Mouse (Mus musculus) kidney, adult 2 months (tissue): ENCODE data around the gene Lrrc23.

Experiments
- CTCF ChIP-seq: fragments of 200-500 bp; conservative IDR thresholded peaks from 2 replicates; pipeline ENCODE4 v1.5.1; 2011; ENCODE audit warnings: low read depth, mild to moderate bottlenecking, control low read depth, low read length, moderate library complexity, mixed read lengths; ENCODE audit not compliant: insufficient read depth, insufficient read length
- POLR2A ChIP-seq: fragments of 200-500 bp; IDR thresholded peaks from one replicate; pipeline ENCODE4 v1.6.1; 2011; ENCODE audit warnings: low read depth, low read length, control low read depth

DNA sequence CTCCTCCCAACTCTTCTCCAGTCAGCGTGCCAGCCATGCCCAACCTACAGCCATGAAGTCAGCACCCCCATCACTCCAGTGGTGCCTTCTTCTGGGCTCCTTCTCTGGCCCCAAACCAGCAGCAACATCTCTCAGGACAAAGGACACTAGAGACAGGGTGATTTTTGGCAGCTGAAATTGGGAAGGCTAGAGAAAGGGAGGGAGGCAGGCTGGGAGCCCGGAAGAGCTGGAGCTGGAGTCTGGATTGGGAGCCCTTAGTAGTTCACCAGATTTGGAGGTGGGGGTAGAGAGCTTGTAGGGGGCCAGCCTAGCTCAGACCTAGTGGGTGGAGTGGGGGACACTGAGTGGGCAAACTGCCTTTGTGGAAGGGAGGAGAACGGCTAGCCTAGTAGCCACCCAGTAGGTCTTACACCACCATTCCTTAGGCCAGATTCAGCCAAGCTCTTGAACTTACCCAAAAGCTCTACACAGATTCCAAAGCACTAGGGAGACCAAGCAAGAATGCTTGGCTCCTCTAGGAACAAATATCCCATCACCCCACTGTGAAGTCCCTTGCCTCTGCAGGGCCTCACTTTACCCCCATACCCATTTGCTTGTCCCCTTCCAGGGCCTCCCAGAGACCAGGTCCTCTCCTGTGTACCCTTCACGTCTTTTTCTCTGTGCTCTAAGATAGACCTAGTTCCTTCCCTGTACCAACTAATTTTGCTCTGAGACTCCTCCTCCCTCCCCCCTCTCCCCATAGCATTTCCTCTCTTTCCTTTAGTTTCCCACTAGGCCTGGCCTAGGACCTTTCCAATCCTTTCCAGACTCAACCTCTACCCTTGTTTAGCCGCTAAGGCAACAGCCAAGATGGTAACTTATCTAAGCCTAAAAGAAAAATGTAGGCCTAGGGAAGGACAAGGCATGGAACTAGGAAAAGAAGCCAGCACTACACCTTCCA, 21.3 kb downstream of the Lrrc23 start:
- TF ChIP-seq POLR2A (no peak), CTCF (no peak)
